Mouse (Mus musculus) ovary, adult 18-20 months (tissue): Measurements from ENCODE around the gene St8sia1.
A peak's percentile ranks its signal among the peaks of the same experiment; 100 is the strongest.

Experiments used
- DNase-seq: peaks from one replicate; pipeline ENCODE4 v3.0.0; 2022; ENCODE audit warnings: low spot score, mixed read lengths

The St8sia1 gene

GRCm38 (mm10) chr6:142979665-142980660 is 15.7 kb upstream of the St8sia1 start:
- DNase-seq, result no peak

GRCm38 (mm10) chr6:142977221-142977620 is 13.0 kb upstream of the St8sia1 start:
- no peak for DNase-seq

- DNase-seq, result no peak
Measured at GRCm38 (mm10) chr6:142973289-142973688, 9.0 kb upstream of the St8sia1 start.

GRCm38 (mm10) chr6:142972205-142972604 is 8.0 kb upstream of the St8sia1 start:
- no peak for DNase-seq

GRCm38 (mm10) chr6:142967407-142967806 is 3.2 kb upstream of the St8sia1 start:
- DNase-seq, result no peak

- peak; percentile 79 for DNase-seq
Measured at GRCm38 (mm10) chr6:142964531-142965385, 506 bp upstream of the St8sia1 start.

GRCm38 (mm10) chr6:142963480-142964075 is 674 bp downstream of the St8sia1 start:
- no peak for DNase-seq

- no peak for DNase-seq
Measured at GRCm38 (mm10) chr6:142962881-142963280, 1.4 kb downstream of the St8sia1 start.

GRCm38 (mm10) chr6:142962476-142962875 is 1.8 kb downstream of the St8sia1 start:
- DNase-seq, result no peak

- no peak for DNase-seq
Measured at GRCm38 (mm10) chr6:142961721-142962455, 2.4 kb downstream of the St8sia1 start.

GRCm38 (mm10) chr6:142956556-142956955 is 7.7 kb downstream of the St8sia1 start:
- no peak for DNase-seq

- DNase-seq, result peak; percentile 4
Measured at GRCm38 (mm10) chr6:142955281-142955680, 9.0 kb downstream of the St8sia1 start.

GRCm38 (mm10) chr6:142953189-142953588 is 11.1 kb downstream of the St8sia1 start:
- DNase-seq, result no peak

- DNase-seq, result no peak
Measured at GRCm38 (mm10) chr6:142952361-142952954, 11.8 kb downstream of the St8sia1 start.

- DNase-seq, result no peak
Measured at GRCm38 (mm10) chr6:142951564-142952308, 12.5 kb downstream of the St8sia1 start.

GRCm38 (mm10) chr6:142950354-142950753 is 13.9 kb downstream of the St8sia1 start:
- DNase-seq, result no peak

GRCm38 (mm10) chr6:142948955-142949357 is 15.3 kb downstream of the St8sia1 start:
- no peak for DNase-seq

- no peak for DNase-seq
Measured at GRCm38 (mm10) chr6:142947029-142947428, 17.2 kb downstream of the St8sia1 start.

- DNase-seq, result no peak
Measured at GRCm38 (mm10) chr6:142946069-142946871, 18.0 kb downstream of the St8sia1 start.
